Mouse (Mus musculus): Measurements from ENCODE around the gene Zdhhc24.
"Not testable (repeated sequence)": the region's sequence is repeated elsewhere in the genome, so short reads cannot be mapped to it uniquely, and the experiment has no call there.

Zdhhc24 gene

DNA sequence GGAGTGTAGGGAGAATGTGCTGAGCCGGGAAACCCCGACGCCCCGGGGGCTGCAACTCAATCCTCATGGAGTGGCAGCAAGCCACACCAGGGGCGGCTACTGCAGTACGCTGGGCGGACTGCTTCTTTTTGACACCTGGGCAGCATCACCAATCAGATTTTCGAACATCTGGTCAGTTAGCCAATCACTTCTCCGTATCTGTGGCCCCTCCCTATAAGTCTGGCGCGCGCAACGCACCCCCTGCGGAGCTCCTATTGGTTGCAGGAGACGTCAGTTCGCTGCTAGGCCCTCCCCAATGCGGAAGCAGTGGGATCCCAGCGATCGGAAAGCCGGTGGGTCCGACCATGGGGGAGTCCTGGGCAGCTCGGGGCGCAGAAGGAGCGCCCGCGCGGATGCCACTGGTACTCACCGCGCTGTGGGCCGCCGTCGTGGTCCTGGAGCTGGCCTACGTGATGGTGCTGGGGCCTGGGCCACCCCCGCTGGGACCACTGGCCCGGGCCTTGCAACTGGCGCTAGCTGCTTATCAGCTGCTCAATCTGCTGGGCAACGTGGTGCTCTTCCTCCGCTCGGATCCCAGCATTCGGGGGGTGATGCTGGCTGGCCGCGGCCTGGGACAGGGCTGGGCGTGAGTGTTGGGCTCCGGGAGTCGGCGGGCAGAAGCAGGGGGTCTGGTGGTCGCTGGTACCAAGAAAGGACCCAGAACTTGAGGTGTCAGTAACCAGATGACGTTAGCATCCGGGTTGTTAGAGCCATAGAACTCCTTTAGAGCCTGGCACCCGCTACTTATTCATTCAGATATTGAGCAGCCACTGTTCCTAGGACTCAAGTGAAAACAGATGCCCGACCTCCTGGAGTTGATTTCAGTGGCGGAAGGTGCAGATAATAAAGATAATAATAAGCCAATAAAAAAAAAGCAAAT is at the start of gene Zdhhc24:
TSS of gene Zdhhc24 (plus strand) at position 264 of the 919 bp plus-strand sequence.
- DNase-seq (ENCODE audit: low spot score in 2 of 2): peak; percentile 93 to 96

DNA sequence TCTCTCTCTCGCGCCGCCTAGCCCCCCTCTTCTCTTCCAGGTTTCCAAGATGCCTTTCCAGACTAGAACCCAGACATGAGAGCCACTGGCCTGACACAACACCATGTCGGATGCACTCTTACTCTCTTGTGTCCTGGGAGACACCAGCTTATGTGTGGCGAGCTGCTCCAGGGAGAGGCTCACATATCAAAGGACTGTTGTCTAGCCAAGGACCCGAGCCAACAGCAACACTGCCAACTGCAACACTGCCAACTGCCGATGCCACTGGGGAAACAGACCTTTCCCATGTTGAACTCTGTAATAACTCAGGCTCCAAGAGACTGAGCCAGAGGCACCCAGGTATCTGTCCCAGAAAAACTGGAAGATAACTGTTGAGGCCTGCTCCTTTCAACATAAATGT is 49.3 kb upstream of the Zdhhc24 start:
- DNase-seq (ENCODE audit: low spot score in 2 of 2): peak in 1 of 2 experiments; percentile 39

DNA sequence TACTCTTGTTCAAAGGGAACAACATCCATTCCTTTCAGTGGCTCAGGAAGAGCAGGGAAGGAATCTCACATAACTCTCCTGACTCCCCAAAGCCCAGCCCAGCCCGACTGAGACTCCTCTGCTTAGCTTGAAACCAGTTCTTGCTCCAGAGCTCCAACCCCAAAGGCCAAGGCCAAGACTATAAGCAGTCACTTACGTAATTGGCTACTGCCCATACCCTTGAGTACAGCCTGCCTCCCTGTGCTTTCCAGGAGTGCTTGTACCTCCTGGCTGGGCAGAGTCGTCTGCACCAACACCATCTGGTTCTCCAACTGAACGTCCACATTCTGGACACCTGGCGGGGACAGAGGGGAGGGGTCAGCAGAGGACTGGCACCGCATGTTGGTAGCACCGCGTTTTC is 44.5 kb upstream of the Zdhhc24 start:
- DNase-seq (ENCODE audit: low spot score in 2 of 2): no peak

DNA sequence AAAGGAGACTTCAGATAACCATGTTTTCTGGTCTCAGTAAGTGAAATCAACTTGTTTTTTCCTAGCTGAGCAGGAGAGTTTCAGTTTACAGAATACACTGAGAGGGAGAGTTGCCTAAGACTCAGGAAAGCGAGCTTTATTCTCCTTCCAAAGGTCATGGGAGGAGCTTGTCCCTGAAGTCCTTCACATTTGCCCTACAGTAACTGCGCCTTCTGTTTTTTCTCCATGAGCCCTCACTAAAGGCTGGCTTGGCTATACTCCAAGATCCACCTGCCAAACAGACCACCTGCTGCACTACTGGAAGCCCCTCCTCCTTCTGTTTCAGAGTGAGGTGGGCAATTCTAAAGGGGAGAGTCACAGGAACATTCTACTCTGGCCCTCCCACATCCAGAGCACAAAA is 42.4 kb upstream of the Zdhhc24 start:
- no peak for DNase-seq (ENCODE audit: low spot score in 2 of 2)

DNA sequence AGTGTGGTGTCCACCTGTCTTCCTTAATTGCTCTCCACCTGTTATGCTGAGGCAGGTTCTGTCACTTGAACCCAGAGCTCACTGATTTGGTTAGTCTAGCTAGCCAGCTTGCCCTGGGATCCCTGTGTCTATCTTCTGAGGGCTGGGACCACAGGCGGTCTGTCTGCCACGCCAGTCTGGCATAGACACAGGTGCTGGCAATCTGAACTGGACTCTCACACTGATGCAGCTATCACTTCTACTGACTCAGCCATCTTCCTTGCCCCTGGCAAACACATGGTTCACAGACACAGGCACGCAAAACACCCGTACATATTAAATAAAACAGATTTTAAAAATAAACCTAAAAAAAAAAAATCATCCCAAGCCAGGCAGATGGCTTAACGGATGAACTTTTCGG is 41.4 kb upstream of the Zdhhc24 start:
- DNase-seq (ENCODE audit: low spot score in 2 of 2): no peak

DNA sequence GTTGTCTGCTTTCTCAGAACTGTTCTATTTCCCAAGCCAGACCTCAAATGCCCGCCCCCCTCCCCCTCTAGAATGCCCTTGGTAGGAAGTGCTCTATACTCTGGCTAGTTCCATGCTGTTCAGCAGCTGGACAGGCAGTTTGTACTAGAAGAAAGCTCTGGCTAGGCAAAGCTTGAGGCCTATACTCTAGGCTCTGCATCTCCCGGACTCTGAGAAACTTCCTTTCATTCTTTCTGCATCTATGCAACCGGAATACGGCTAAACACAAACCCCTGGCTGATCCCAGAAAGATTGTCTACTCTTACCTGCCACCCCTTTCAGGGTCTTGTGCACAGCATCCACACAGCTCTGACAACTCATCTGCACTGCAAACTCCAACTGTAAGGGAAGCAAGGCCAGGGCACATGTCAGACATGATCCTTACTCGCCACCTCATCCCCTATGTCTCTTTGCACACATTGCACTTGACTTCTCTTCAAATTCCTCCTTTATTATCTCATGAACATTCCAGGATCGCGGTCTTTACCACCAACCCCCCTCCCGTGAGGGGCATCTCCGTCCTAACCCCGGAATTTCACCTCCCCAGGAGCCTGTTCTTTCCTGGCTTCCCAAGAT is 39.8 kb upstream of the Zdhhc24 start:
- DNase-seq (ENCODE audit: low spot score in 2 of 2): no peak

DNA sequence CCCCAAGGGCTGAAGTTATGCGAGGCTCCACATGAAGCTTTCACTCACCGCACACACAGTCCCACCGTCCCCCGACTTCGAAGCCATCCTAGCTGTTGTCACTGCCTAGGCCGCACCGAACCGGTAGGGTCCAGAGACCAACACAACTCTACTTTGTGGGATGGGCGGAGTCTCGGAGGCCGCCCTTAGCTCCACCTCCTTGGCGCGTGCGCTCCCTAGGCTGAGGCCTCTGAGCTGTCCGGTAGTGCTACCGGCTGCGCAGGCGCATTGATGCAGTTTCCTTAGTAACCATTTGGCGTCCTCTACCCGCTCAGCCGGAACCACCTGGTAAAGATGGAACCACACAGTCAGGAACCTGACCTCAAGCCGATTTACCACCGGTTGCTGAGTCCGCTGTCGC is 39.3 kb upstream of the Zdhhc24 start, which contains the start of the genes Ccs and Ccdc87:
TSS of gene Ccs (minus strand) at position 184 of the 400 bp plus-strand sequence.
TSS of gene Ccdc87 (plus strand) at position 218 of the 400 bp plus-strand sequence.
- DNase-seq (ENCODE audit: low spot score in 2 of 2): peak; percentile 93

DNA sequence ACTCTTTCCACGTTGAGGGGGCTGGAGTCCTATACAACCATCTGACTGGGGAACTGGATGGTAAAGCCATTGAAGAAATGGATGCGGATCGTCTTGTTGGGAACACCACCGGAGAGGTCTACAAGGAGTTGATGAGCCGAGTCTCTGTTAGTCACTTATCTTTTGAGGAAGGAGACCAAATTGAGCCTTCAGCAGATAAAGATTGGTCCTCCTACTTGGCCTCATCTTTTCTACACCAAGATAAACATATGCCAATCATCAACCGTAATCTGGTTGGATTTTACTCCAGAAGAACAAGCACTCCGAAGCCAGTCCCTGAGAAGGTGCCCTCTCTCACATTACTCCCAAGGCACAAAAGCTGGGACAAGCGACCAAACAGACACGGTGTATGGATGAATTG is 37.6 kb upstream of the Zdhhc24 start:
- no peak for DNase-seq (ENCODE audit: low spot score in 2 of 2)

DNA sequence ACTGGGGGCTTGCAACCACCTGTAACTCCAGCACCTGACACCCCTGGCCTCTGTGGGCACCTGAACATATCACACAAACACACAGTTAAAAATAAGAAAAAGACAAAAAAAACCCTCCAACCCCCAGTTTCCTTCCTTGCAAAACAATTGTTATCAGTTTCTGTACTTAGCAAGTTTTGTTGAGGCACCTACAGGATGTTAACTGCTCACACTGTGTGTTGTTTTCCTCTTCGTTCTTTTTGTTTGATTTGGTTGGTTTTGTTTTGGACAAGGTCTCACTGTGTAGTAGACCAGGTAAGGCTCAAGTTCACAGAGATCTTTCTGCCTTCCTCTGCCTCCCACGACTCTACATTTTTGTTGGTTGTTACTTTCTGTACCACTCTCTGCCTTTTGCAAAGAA is 35.9 kb upstream of the Zdhhc24 start:
- DNase-seq (ENCODE audit: low spot score in 2 of 2): no peak

DNA sequence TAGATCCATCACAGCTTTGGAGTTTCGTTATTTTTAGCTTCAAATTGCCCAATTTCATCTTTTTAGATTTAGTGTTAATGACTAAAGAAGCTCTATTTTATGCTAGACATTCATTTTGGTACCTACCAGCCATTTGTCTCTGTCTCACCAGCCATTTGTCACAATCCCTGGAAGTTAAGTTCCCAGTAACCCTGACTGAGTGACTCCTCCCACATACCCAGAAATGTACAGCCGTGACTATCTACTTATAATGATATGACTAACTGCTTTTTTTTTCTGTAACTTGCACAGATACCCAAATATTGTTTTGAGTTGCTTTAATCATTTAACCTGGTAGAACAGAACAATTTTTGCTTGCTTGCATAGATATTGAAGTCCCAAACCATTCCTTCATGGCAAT is 32.6 kb upstream of the Zdhhc24 start:
- no peak for DNase-seq (ENCODE audit: low spot score in 2 of 2)

DNA sequence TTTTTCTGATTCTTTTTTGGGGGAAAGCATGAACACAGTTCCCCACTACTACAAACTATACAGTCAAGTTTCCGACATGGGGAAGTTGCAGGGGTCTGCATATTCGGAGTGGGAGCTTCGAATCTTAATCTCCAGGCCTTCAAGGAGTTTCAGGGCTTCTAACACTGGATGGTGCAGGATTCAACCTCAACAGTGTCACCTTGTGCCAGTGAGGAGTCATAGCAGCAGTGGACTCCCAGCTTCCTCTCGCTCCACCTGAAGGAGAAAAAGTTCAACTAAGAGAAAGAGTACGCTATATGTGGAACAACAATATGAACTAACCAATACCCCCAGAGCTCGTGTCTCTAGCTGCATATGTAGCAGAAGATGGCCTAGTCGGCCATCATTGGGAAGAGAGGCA is 31.0 kb upstream of the Zdhhc24 start:
- no peak for DNase-seq (ENCODE audit: low spot score in 2 of 2)

DNA sequence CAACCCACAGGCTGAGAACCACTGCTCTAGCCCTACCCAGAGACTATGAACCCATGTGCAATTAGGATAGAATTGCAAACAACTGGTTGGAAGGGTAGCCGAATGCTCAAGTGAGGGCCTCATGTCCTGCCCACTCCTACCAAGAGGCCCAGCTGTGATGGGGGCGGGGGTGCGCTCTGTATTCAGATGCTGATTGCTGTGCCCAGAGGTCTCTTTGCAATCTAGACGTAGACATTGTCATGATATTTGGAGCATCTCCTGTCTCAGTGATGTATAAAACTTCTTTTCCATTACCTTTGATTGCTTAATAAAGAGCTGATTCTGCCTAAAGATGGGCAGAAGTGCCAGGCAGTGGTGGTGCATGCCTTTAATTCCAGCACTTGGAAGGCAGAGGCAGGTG is 28.7 kb upstream of the Zdhhc24 start:
- no peak for DNase-seq (ENCODE audit: low spot score in 2 of 2)

DNA sequence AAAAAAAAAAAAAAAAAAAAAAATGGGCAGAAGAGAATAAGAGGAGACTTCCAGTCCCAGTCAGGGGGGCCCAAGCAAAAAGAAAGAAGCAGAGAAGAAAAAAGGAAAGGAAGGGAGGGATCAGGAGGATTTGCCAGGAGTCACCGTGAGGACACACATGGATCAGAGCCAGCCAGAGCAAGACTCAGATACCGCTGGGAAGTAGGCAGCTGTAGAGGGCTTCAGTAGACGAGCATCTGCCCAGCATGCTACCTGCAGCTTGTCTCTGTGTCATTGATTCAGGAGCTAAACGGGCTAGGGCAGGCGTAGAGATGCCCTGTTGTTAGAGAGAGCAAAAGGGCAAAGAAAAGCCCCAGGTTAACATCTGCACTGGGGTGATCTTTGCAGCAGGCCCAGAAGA is 28.2 kb upstream of the Zdhhc24 start:
- DNase-seq (ENCODE audit: low spot score in 2 of 2): no peak

DNA sequence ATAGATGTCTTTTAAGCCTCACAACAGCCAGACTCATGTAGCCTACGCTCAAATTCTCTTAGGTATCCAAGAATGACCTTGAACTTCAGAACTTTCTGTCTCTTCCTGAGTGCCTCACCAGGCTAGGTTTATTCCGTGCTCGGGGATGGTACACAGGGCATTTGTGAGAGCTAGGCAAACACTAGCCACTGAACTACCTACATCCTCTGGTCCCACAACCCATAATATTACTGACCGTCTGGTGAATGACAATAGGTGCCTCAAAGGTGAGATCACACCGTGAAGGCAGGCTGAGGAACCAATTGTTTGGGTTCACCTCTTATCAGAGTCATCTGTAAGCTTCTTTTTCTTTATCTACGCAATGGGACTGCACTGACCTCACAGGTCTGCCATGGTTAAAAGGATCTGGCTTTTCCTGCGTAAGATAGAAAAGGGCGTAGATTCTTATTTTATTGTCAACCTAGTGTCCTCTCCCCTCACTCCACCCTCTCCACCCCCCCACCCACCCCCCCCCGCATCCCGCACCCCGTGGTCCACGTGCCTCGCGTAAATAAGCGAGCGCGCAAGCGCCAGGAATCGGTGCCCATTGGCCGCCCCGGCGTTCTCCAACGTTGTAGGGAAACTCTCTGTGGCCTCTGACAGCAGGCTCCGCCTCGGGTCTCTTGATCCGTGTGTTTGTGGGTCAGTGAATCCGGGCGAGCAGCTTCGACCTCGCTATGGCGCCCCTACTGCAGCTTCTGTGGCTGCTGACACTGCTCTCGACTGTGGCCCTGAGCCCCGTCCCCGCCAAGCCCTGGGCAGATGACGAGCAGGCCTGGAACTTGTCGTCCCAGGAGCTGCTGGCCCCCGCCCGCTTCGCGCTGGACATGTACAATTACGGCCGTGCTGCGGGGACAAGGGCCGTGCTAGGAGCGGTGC is 23.7 kb upstream of the Zdhhc24 start, which contains the start of gene Ctsf:
TSS of gene Ctsf (plus strand) at position 579 of the 918 bp plus-strand sequence.
- DNase-seq (ENCODE audit: low spot score in 2 of 2): peak; percentile 81 to 84

DNA sequence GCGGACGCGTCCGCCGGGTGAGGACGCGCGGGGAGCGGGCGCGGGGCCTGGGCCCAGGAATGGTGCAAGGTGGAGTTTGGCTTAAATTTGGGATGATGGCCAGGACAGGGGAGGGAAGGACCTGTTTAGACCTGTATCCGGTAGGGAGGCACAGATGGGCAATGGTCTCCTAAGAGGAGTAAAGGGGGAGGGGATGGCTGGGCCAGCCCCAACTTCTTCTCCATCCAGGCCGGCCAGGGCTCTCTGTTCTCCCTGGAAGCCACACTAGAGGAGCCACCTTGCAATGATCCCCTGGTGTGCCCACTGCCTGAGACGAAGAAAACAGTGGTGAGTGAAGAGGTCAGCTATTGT is 23.0 kb upstream of the Zdhhc24 start:
- DNase-seq (ENCODE audit: low spot score in 2 of 2): no peak

DNA sequence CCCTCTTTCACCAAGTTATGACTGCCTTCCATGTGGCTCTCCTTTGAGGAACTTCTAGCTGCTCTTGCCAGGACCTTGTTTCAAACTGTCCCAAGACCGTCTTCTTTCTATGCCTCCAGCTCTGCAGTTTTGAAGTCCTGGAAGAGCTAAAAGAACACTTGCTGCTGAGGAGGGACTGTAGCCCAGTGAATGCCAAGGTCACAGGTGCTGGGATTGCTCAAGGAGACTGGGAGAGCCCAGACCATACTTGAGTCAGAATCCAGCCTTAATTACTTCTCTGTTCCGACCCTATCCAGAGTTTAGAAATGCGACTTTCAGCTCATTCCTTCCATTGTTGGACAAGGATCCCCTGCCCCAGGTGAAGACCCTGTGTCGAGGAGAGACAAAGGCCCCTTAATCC is 22.5 kb upstream of the Zdhhc24 start:
- no peak for DNase-seq (ENCODE audit: low spot score in 2 of 2)

DNA sequence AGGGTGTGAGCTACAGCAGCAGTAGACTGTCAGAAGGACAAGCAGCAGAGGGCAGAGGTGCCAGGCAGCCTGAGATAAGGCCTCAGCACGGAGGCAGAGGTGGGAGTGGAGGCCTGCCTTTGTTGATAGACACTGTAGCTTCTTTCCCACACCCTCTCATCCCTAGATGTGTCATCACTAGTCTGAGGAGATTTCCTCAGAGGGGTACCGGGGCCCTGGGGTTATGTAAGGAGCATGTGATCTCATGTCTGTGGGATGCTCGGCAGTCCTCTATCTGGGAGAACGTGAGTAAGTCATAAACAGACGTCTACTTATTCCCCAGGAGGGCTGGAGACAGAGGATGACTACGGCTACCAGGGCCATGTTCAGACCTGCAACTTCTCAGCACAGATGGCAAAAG is 19.4 kb upstream of the Zdhhc24 start:
- no peak for DNase-seq (ENCODE audit: low spot score in 2 of 2)

DNA sequence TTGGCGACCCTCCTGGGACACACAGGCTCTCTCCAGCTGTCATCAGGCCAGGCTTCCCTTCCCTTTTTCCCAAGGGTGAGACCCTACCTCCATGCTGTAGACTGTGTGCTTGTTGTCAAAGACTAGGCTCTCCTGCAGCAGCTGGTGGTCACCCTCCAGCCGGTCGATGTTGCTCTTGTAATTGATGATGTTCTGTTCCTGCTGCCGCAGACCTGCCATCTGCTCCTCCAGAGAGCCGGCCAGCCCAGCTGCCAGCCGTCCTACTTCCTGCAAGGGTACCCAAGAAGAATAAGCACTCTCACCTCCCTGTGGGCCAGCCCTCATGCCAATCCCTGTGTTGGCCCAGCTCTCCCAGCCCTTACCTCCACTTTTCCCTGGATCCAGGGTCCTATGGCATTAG is 15.4 kb upstream of the Zdhhc24 start:
- no peak for DNase-seq (ENCODE audit: low spot score in 2 of 2)

DNA sequence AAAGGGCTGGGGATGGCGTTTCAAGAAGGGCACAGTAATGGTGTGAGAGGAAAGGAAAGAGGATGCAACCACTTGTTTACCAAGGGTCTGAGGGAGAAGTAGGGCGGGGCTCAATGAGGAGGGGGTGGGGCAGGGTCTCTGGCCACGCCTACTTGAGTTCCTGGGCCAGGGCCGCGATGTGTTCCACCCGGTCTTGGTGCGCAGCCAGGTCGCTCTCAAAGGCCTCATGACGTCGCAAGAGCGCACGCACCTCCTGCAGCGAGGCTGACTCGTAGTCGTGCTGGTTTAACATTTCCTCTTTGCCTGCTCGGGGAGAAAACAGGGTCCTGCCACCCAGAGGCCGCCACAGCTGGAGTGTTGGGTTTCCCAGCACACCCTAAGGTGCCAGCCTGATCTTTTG is 13.3 kb upstream of the Zdhhc24 start:
- no peak for DNase-seq (ENCODE audit: low spot score in 2 of 2)

DNA sequence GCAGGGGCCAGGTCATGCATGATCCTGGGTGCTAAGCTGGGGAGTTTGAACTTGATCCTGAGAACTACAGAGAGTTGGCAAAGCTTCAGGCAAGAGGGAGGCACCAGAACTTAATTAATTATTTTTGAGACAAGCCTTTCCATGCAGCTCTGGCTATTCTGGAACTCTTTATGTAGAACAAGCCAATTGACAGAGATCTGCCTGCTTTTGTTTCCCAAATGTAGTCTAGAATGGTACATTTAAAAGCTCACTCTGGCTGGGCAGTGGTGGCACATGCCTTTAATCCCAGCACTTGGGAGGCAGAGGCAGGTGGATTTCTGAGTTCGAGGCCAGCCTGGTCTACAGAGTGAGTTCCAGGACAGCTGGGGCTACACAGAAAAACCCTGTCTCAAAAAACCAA is 3.9 kb upstream of the Zdhhc24 start:
- DNase-seq (ENCODE audit: low spot score in 2 of 2): not testable (repeated sequence)

DNA sequence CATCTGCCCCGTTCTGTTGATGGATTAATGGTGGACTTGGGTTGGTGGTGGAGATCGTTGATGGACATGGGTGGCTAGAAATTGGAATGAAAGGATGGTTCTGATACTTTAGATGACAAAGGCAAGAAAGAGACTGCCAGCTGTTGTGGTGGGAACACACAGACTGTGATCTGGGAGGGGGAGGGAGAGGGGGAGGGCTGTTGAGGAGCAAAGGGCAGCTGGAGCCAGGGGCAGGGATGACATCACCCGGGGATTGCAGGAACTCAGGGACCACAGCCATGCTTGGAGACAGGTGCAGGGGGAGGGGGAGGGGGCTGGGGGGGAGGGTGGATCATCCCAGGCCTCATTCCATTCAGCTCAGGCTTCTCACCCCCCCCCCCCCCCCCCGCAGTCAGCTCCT is 2.2 kb upstream of the Zdhhc24 start:
- DNase-seq (ENCODE audit: low spot score in 2 of 2): no peak

DNA sequence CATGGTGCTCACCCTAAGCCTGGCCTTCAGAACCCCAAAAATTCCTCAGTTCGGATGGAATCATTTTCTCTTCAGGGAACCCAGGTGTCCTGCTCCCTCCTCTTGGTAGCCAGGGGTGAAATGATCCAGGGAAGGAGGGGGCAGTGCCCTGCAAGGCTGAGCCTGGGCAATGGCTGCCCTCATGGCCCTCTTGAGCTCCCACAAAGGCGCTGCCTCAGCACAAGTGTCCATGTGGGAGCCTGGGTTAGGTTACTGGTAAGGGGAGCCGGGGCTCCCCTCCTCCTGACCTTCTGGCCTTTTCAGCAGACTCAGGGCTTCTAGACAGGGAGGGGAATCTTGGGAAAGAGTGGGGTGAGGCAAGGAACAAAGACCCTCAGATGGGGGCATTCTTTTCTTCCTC is 1.7 kb upstream of the Zdhhc24 start:
- no peak for DNase-seq (ENCODE audit: low spot score in 2 of 2)
